Mouse (Mus musculus) liver, embryonic 14.5 days (tissue): ENCODE results near the gene Pik3r3.

Source experiments
- CTCF ChIP-seq: IDR thresholded peaks from 2 replicates; pipeline ENCODE4 v1.5.1; 2016; ENCODE audit warnings: antibody characterized with exemption, low read depth, control low read depth
- EP300 ChIP-seq: IDR thresholded peaks from 2 replicates; pipeline ENCODE4 v1.6.1; 2016; ENCODE audit warnings: antibody characterized with exemption, low read depth

- TF ChIP-seq CTCF (no peak), EP300 (no peak)
Measured at GRCm38 (mm10) chr4:116206531-116206930, 14.9 kb upstream of the Pik3r3 start.
